Mouse (Mus musculus) heart, postnatal 25 days (tissue): ENCODE results near the gene Dusp1. TPM values are rescaled to one million over a fixed set of nuclear protein-coding genes. Genes with fewer than 3 reads are reported as not detected.

ENCODE experiments used
- DNase-seq: peaks from one replicate; pipeline ENCODE4 v3.0.0; 2022; ENCODE audit warnings: low spot score
- intact Hi-C: fragments of 180-260 bp; cut with DNase I; formaldehyde crosslinking; loops from one replicate; pipeline ENCODE4 v1.15.1; 2025
- total RNA-seq, 2 experiments: library from RNA; stranded (reverse); gene quantifications; 2 replicates each; pipeline ENCODE4 v1.2.3; 2021

The Dusp1 gene
- total RNA-seq: 10 to 100 TPM; 44.8 to 66.4 TPM

- intact Hi-C loops: no loop called here
- DNase-seq: no peak
Observed at GRCm38 (mm10) chr17:26561651-26562181, at the start of gene Dusp1. Dusp1 (minus strand) TSS chr17:26562128.

GRCm38 (mm10) chr17:26611328-26611727 is 49.4 kb upstream of the Dusp1 start:
- no peak for DNase-seq
- intact Hi-C loops: no loop called here

GRCm38 (mm10) chr17:26609820-26610219 is 47.9 kb upstream of the Dusp1 start:
- DNase-seq: no peak
- intact Hi-C loops: no loop called here

GRCm38 (mm10) chr17:26608877-26609276 is 46.9 kb upstream of the Dusp1 start:
- no peak for DNase-seq
- intact Hi-C loops: no loop called here

- no peak for DNase-seq
- intact Hi-C loops: no loop called here
Observed at GRCm38 (mm10) chr17:26608348-26608747, 46.4 kb upstream of the Dusp1 start.

- peak; percentile 50 for DNase-seq
- intact Hi-C loops: no loop called here
Observed at GRCm38 (mm10) chr17:26606516-26606915, 44.6 kb upstream of the Dusp1 start.

- intact Hi-C loops: no loop called here
- no peak for DNase-seq
Observed at GRCm38 (mm10) chr17:26605636-26606035, 43.7 kb upstream of the Dusp1 start.

GRCm38 (mm10) chr17:26603311-26603710 is 41.4 kb upstream of the Dusp1 start:
- intact Hi-C loops: loop anchor here (2.0 kb wide), 2 partner anchors 13 to 33 kb away; no protein-coding TSS in a partner anchor
- no peak for DNase-seq

GRCm38 (mm10) chr17:26602371-26602885 is 40.5 kb upstream of the Dusp1 start:
- intact Hi-C loops: loop anchor here (2.0 kb wide), 2 partner anchors 14 to 34 kb away; no protein-coding TSS in a partner anchor
- DNase-seq: no peak

GRCm38 (mm10) chr17:26601926-26602325 is 40.0 kb upstream of the Dusp1 start:
- DNase-seq: no peak
- intact Hi-C loops: loop anchor here (2.0 kb wide), 2 partner anchors 15 to 35 kb away; no protein-coding TSS in a partner anchor

GRCm38 (mm10) chr17:26601514-26601913 is 39.6 kb upstream of the Dusp1 start:
- intact Hi-C loops: no loop called here
- DNase-seq: no peak

- no peak for DNase-seq
- intact Hi-C loops: no loop called here
Observed at GRCm38 (mm10) chr17:26600913-26601447, 39.1 kb upstream of the Dusp1 start.

GRCm38 (mm10) chr17:26598845-26599244 is 36.9 kb upstream of the Dusp1 start:
- DNase-seq: no peak
- intact Hi-C loops: no loop called here

GRCm38 (mm10) chr17:26596856-26597481 is 35.0 kb upstream of the Dusp1 start:
- DNase-seq: no peak
- intact Hi-C loops: loop anchor here (2.0 kb wide), 2 partner anchors 88 to 130 kb away; no protein-coding TSS in a partner anchor

- intact Hi-C loops: loop anchor here (2.0 kb wide), 2 partner anchors 87 to 129 kb away; no protein-coding TSS in a partner anchor
- peak; percentile 75 for DNase-seq
Observed at GRCm38 (mm10) chr17:26596168-26596658, 34.3 kb upstream of the Dusp1 start.

GRCm38 (mm10) chr17:26595448-26596167 is 33.7 kb upstream of the Dusp1 start:
- no peak for DNase-seq
- intact Hi-C loops: loop anchor here (2.0 kb wide), 2 partner anchors 87 to 129 kb away; no protein-coding TSS in a partner anchor

- DNase-seq: no peak
- intact Hi-C loops: no loop called here
Observed at GRCm38 (mm10) chr17:26594958-26595357, 33.0 kb upstream of the Dusp1 start.

GRCm38 (mm10) chr17:26594171-26594570 is 32.2 kb upstream of the Dusp1 start:
- intact Hi-C loops: no loop called here
- no peak for DNase-seq

- intact Hi-C loops: no loop called here
- DNase-seq: no peak
Observed at GRCm38 (mm10) chr17:26593199-26593598, 31.3 kb upstream of the Dusp1 start.

- intact Hi-C loops: no loop called here
- peak; percentile 71 for DNase-seq
Observed at GRCm38 (mm10) chr17:26592510-26592909, 30.6 kb upstream of the Dusp1 start.
